Mouse (Mus musculus) MEL (cell line): ENCODE measurements around the gene Rpl13a.

Experiments used
- CTCF ChIP-seq, 3 experiments: IDR thresholded peaks in 2 of 3; conservative IDR thresholded peaks in 1 of 3; 2 replicates each; pipeline ENCODE4 v1.5.1; 2011 to 2012; ENCODE audit warnings: low read length in 3 of 3, low read depth in 2 of 3, mild to moderate bottlenecking in 2 of 3, improper control_type of control experiment in 1 of 3, inconsistent platforms in 1 of 3, mixed read lengths in 1 of 3, moderate library complexity in 1 of 3; ENCODE audit not compliant: control insufficient read depth in 1 of 3, insufficient read depth in 1 of 3, poor library complexity in 1 of 3, severe bottlenecking in 1 of 3
- GATA1 ChIP-seq: IDR thresholded peaks from 2 replicates; pipeline ENCODE4 v1.6.1; 2011; ENCODE audit warnings: low read depth, low read length, improper control_type of control experiment
- POLR2AphosphoS2 ChIP-seq: IDR thresholded peaks from 2 replicates; pipeline ENCODE4 v1.6.1; 2011; ENCODE audit warnings: low read length, improper control_type of control experiment
- TBP ChIP-seq: IDR thresholded peaks from 2 replicates; pipeline ENCODE4 v1.8.0; 2011; ENCODE audit warnings: low read depth, low read length, improper control_type of control experiment

DNA sequence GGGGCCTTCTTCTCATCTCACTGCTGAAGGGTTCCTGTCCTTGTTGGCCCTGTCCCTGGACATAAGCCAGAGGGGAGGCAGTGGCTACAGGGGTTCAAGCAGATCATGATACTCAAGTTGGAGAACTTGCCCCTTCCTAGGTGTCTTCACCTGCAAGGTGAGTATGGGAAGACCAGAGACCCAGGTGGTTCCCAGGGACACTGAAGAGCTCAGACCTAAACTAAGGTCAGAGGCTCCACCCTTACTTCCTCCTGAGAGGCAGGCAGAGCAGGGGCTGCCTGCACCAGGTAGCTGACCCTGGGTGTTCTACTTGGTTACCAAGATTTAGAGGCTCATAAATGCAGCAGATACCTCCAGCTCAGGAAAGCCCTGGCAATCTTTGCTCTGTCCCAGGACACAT, 6.6 kb downstream of the Rpl13a start:
- no peak for TF ChIP-seq POLR2AphosphoS2
- no peak for TF ChIP-seq CTCF (IDR thresholded peaks at IDR 0.05 in 2 of 3, conservative IDR thresholded peaks at IDR 0.05 in 1 of 3; ENCODE audit: control insufficient read depth in 1 of 3, insufficient read depth in 1 of 3, low read depth in 2 of 3, low read length in 3 of 3, poor library complexity in 1 of 3, severe bottlenecking in 1 of 3)
- no peak for TF ChIP-seq GATA1
- no peak for TF ChIP-seq TBP
